Mouse (Mus musculus) liver, embryonic 14.5 days (tissue): ENCODE measurements around the gene Ramp1. TPM values are rescaled to one million over a fixed set of nuclear protein-coding genes. Genes with fewer than 3 reads are reported as not detected.

ENCODE experiments used
- ATAC-seq: fragments of 200-750 bp; cut with Nextera tagmentation; 2 replicates; pipeline ENCODE4 v1.8.0; 2017; ENCODE audit warnings: moderate number of reproducible peaks, mild to moderate bottlenecking, moderate library complexity; ENCODE audit not compliant: insufficient read depth
- DNase-seq, 3 experiments: peaks; one replicate each; pipeline ENCODE4 v3.0.0-alpha.2; 2012 to 2013; ENCODE audit warnings: low read depth in 3 of 3, low spot score in 3 of 3
- H3K27ac ChIP-seq: fragments of 300-500 bp; sonication (generic); 2 replicates; pipeline ENCODE4 v1.5.1; 2014; ENCODE audit warnings: moderate library complexity, mild to moderate bottlenecking, control low read depth, inconsistent platforms
- H3K27me3 ChIP-seq: fragments of 300-500 bp; sonication (generic); 2 replicates; pipeline ENCODE4 v1.6.1; 2014; ENCODE audit warnings: mild to moderate bottlenecking, low read length, moderate library complexity; ENCODE audit not compliant: control insufficient read depth, insufficient read depth
- H3K36me3 ChIP-seq: fragments of 300-500 bp; sonication (generic); replicated peaks from 2 replicates; pipeline ENCODE4 v1.6.1; 2014; ENCODE audit warnings: low read depth; ENCODE audit not compliant: control insufficient read depth, insufficient read depth
- H3K4me1 ChIP-seq, 2 experiments: fragments of 200-500 bp in 1 of 2; fragments of 300-500 bp in 1 of 2; sonication (generic) in 1 of 2; replicated peaks; 2 replicates each; pipeline ENCODE4 v1.6.1; 2012 to 2014; ENCODE audit warnings: antibody characterized with exemption in 1 of 2, inconsistent platforms in 1 of 2, low read length in 1 of 2; ENCODE audit not compliant: control insufficient read depth in 2 of 2, insufficient read depth in 2 of 2
- H3K4me2 ChIP-seq: fragments of 300-500 bp; sonication (generic); 2 replicates; pipeline ENCODE4 v1.6.1; 2014; ENCODE audit warnings: low read depth, mild to moderate bottlenecking, control low read depth, moderate library complexity
- H3K4me3 ChIP-seq, 2 experiments: fragments of 200-500 bp in 1 of 2; fragments of 300-500 bp in 1 of 2; sonication (generic) in 1 of 2; 2 replicates each; pipeline ENCODE4 v1.5.1; 2012 to 2014; ENCODE audit warnings: low read depth in 2 of 2, low read length in 2 of 2, mild to moderate bottlenecking in 2 of 2, control low read depth in 1 of 2, inconsistent platforms in 1 of 2, moderate library complexity in 1 of 2; ENCODE audit not compliant: insufficient read depth in 1 of 2
- H3K9ac ChIP-seq: fragments of 300-500 bp; sonication (generic); replicated peaks from 2 replicates; pipeline ENCODE4 v1.6.1; 2014; ENCODE audit warnings: mild to moderate bottlenecking, control low read depth, moderate library complexity
- H3K9me3 ChIP-seq: fragments of 300-500 bp; sonication (generic); 2 replicates; pipeline ENCODE4 v1.6.1; 2016; ENCODE audit warnings: low read length, mixed read lengths; ENCODE audit not compliant: control insufficient read depth
- CTCF ChIP-seq: IDR thresholded peaks from 2 replicates; pipeline ENCODE4 v1.5.1; 2016; ENCODE audit warnings: antibody characterized with exemption, low read depth, control low read depth
- EP300 ChIP-seq: IDR thresholded peaks from 2 replicates; pipeline ENCODE4 v1.6.1; 2016; ENCODE audit warnings: antibody characterized with exemption, low read depth
- WGBS: fragments of 180-500 bp; shearing (Covaris S2); extraction: QIAGEN DNeasy Blood & Tissue Kit; methylation state at CpG from one replicate; pipeline ENCODE4 v1.1.7; 2014; ENCODE audit not compliant: insufficient replicate concordance; 5-methylcytosine and 5-hydroxymethylcytosine counted together
- polyA plus RNA-seq, 2 experiments: library from polyadenylated mRNA; depleted of rRNA in 1 of 2; stranded (reverse) in 1 of 2; unstranded in 1 of 2; fragments of >200 nt; fragmentation: Nextera tagmentation in 1 of 2; extraction: Ambion mirVana in 1 of 2; gene quantifications; 2 replicates each; pipeline versions ENCODE4 v1.2.1 to v1.2.3; 2012 to 2014

Ramp1 gene
- polyA plus RNA-seq, 2 experiments = 2.4 to 5.2 TPM

- TF ChIP-seq CTCF = no peak
- TF ChIP-seq EP300 = no peak
- Histone ChIP-seq H3K36me3 (no peaks in the 10 kb centered on the region), H3K4me3 (no peak overlapping the region), H3K9me3 (no peaks in the 10 kb centered on the region), H3K4me2 (no peak overlapping the region), H3K9ac (no peak overlapping the region), H3K4me1 (no peaks in the 10 kb centered on the region; a peak in 1 of 4 replicates), H3K27ac (no peak overlapping the region), H3K27me3 (no peaks in the 10 kb centered on the region)
- DNase-seq (no peak), ATAC-seq (no peak)
- WGBS = 51% methylated on average over 4 of the region's 4 CpGs
Observed at GRCm38 (mm10) chr1:91193242-91193641, 13.6 kb downstream of the Ramp1 start.

- DNase-seq = no peak
- H3K27me3 ChIP-seq = no peaks in the 10 kb centered on the region
- no peak overlapping the region for H3K27ac ChIP-seq
- H3K9me3 ChIP-seq = no peaks in the 10 kb centered on the region
- no peaks in the 10 kb centered on the region for H3K36me3 ChIP-seq
- no peak for ATAC-seq
- no peak overlapping the region for H3K4me3 ChIP-seq
- no peaks in the 10 kb centered on the region; a peak in 1 of 4 replicates for H3K4me1 ChIP-seq
- WGBS = 63% methylated on average over 4 of the region's 4 CpGs
- TF ChIP-seq EP300 (no peak), CTCF (no peak)
- no peak overlapping the region for H3K9ac ChIP-seq
- H3K4me2 ChIP-seq = no peak overlapping the region
Observed at GRCm38 (mm10) chr1:91193680-91194079, 14.1 kb downstream of the Ramp1 start.

DNA sequence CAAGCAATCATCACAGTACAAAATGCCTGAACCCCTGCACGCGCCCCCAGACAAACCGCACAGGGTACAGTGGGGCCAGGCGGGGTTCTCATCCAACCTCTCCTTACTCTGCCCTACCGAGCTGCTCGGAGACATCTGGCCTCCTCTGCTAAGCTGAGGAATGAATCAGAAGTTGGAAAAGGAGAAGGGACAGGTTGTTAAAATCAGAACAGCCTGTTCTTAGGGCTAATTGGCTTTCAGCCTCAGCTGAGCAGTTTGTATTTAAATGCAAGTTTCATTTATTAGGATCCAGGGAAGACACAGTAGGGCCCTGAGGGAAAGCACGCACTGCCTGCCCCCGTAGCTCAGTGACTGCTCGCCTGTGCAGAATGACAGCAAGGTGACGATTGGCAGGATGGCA lies 20.2 kb downstream of the Ramp1 start:
- WGBS = 79% methylated on average over 10 of the region's 10 CpGs
- ATAC-seq = no peak
- DNase-seq = no peak
- Histone ChIP-seq H3K4me1 (no peaks in the 10 kb centered on the region), H3K9ac (no peak overlapping the region), H3K27ac (no peak overlapping the region), H3K9me3 (no peaks in the 10 kb centered on the region), H3K4me2 (no peak overlapping the region), H3K4me3 (no peak overlapping the region), H3K27me3 (no peaks in the 10 kb centered on the region), H3K36me3 (no peaks in the 10 kb centered on the region)
- TF ChIP-seq CTCF (no peak), EP300 (no peak)

DNA sequence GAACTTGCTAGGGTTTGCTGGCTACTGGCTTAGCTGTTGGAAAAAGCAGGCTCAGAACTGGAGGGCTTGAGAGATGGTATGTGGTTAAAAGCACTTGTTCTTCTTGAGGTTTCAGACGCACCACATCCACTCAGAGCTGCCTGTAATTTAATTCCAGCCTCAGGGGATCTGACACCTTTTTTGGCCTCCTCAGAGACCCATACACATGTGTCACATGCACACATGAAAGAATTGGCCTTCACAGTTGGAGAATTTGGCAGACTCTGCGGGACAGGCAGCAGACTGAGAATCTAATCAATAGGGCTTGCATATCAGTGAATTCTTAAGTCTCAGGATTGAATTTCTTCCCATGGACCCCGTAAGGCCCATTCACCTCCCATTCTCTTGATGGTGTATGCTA lies 21.5 kb downstream of the Ramp1 start:
- H3K27me3 ChIP-seq = no peaks in the 10 kb centered on the region
- no peak overlapping the region for H3K27ac ChIP-seq
- no peak overlapping the region for H3K9ac ChIP-seq
- no peaks in the 10 kb centered on the region for H3K4me1 ChIP-seq
- no peak overlapping the region for H3K4me3 ChIP-seq
- no peaks in the 10 kb centered on the region for H3K9me3 ChIP-seq
- 53% methylated on average over 3 of the region's 3 CpGs for WGBS
- no peak overlapping the region for H3K4me2 ChIP-seq
- no peak for DNase-seq
- no peak for TF ChIP-seq CTCF
- TF ChIP-seq EP300 = no peak
- ATAC-seq = no peak
- H3K36me3 ChIP-seq = no peaks in the 10 kb centered on the region

GRCm38 (mm10) chr1:91204221-91204765 lies 24.7 kb downstream of the Ramp1 start:
- no peaks in the 10 kb centered on the region for H3K27me3 ChIP-seq
- H3K4me3 ChIP-seq = no peak overlapping the region
- no peaks in the 10 kb centered on the region for H3K36me3 ChIP-seq
- 0 out of 4 replicates have a peak, but pooled peaks cover 0 to 3% of the 10 kb centered on the region in 2 experiments for H3K4me1 ChIP-seq
- TF ChIP-seq CTCF (no peak), EP300 (no peak)
- WGBS = 65% methylated on average over 5 of the region's 5 CpGs
- H3K27ac ChIP-seq = no peak overlapping the region
- H3K4me2 ChIP-seq = no peak overlapping the region
- H3K9me3 ChIP-seq = no peaks in the 10 kb centered on the region
- DNase-seq = no peak
- H3K9ac ChIP-seq = no peak overlapping the region
- no peak for ATAC-seq
